Mouse (Mus musculus): ENCODE measurements around the gene Ccdc149. TPM values are rescaled to one million over a fixed set of nuclear protein-coding genes. Genes with fewer than 3 reads are reported as not detected.

Ccdc149 gene
- total and polyA plus RNA-seq, 3 experiments = not detected

DNA sequence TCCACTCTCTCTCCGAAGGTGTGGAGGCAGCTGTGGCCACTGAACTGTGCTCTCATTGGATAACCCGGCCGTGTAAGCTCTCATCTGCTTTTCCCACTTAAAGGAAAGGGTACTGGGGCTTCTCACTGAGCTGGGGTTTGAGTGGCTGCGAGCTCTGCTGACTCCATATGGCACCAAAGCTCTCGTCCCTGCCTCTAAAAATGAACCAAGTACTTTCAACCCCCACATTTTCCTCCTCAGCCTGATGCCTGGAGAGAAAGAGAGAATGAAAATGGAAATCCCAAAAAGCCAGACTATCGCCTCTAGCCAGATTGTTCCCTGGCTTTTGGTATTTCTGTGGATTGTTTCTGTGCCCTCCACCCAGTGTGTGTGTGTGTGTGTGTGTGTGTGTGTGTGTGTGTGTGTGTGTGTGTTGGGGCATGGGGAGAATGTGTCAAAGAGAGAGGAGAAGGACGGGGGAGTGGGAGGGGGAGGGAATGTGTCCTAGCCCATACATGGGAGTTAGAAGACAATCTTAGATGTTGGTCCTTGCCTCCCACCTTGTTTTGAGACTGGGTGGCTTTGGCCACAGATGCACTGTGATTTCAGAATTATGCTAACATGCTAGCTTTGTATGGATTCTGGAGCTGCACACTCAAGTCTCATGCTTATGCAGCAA, 83.1 kb downstream of the Ccdc149 start:
- Histone ChIP-seq H3K4me3 (ENCODE audit: control insufficient read depth in 1 of 2, insufficient read depth in 1 of 2, low read depth in 2 of 2, low read length in 2 of 2) (no peak overlapping the region), H3K27ac (ENCODE audit: control insufficient read depth, low read depth, low read length) (no peak overlapping the region), H3K4me1 (ENCODE audit: control insufficient read depth in 1 of 2, insufficient read depth in 2 of 2, low read length in 2 of 2) (no peaks in the 10 kb centered on the region), H3K9me3 (replicated peaks; ENCODE audit: insufficient read depth, low read length) (no peaks in the 10 kb centered on the region), H3K27me3 (ENCODE audit: control insufficient read depth in 1 of 2, insufficient read depth in 2 of 2, low read length in 2 of 2) (no peaks in the 10 kb centered on the region), H3K79me2 (ENCODE audit: control insufficient read depth, insufficient read depth, low read length, poor library complexity) (no peaks in the 10 kb centered on the region), H3K9ac (ENCODE audit: control insufficient read depth, low read depth, low read length, poor library complexity, severe bottlenecking) (no peak overlapping the region), H3K36me3 (ENCODE audit: control insufficient read depth in 1 of 2, insufficient read depth in 2 of 2, low read length in 2 of 2) (no peaks in the 10 kb centered on the region)
- TF ChIP-seq USF1 (IDR thresholded peaks at IDR 0.05; ENCODE audit: low read depth, low read length) (no peak), KAT2A (conservative IDR thresholded peaks at IDR 0.05; ENCODE audit: low read depth, low read length) (no peak), JUND (IDR thresholded peaks at IDR 0.05; ENCODE audit: low read depth, low read length) (no peak), RCOR1 (IDR thresholded peaks at IDR 0.05; ENCODE audit: low read depth, low read length) (no peak), SMC3 (IDR thresholded peaks at IDR 0.05; ENCODE audit: low read depth, low read length) (no peak), USF2 (IDR thresholded peaks at IDR 0.05; ENCODE audit: borderline replicate concordance in 1 of 2, insufficient read depth in 1 of 2, low read depth in 1 of 2, low read length in 2 of 2) (no peak), ZMIZ1 (IDR thresholded peaks at IDR 0.05; ENCODE audit: low read depth, low read length) (no peak), TCF12 (IDR thresholded peaks at IDR 0.05; ENCODE audit: low read depth, low read length) (no peak), BHLHE40 (IDR thresholded peaks at IDR 0.05; ENCODE audit: borderline replicate concordance, low read depth, low read length) (no peak), EP300 (IDR thresholded peaks at IDR 0.05; ENCODE audit: low read depth in 1 of 2, low read length in 2 of 2) (no peak), SIN3A (IDR thresholded peaks at IDR 0.05; ENCODE audit: low read length) (no peak), GABPA (IDR thresholded peaks at IDR 0.05; ENCODE audit: low read depth, low read length) (no peak), ETS1 (IDR thresholded peaks at IDR 0.05; ENCODE audit: low read depth, low read length) (no peak), ZC3H11A (IDR thresholded peaks at IDR 0.05; ENCODE audit: low read depth, low read length) (no peak), MYB (IDR thresholded peaks at IDR 0.05; ENCODE audit: low read depth, low read length) (no peak), MEF2A (IDR thresholded peaks at IDR 0.05; ENCODE audit: extremely low read depth, insufficient replicate concordance, low read depth, low read length, poor library complexity, severe bottlenecking) (no peak), NELFE (IDR thresholded peaks at IDR 0.05; ENCODE audit: low read depth, low read length) (no peak), E2F4 (IDR thresholded peaks at IDR 0.05; ENCODE audit: borderline replicate concordance, low read depth, low read length) (no peak), MAZ (IDR thresholded peaks at IDR 0.05; ENCODE audit: low read depth, low read length) (no peak), CHD2 (IDR thresholded peaks at IDR 0.05; ENCODE audit: low read length) (no peak)
- DNase-seq (ENCODE audit: low read depth, low spot score) = no peak

DNA sequence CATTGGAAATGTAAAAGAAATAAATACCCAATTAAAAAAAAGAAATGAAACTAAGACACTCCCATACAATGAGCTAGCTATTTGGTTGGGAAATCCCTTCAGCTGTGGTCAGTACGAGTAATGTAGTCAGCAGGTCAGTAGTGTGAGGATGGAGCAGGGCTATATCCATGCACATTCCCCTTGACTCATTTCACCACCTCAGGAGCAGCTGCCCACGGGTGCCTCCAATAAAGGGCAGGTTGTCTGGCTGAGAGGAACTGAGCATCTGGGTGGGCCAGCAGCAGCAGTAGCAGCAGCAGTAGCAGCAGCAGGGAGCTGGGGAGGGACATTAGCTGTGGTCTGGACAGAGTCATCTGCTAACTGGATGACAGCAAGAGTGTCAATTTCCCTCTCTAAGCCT, 85.3 kb downstream of the Ccdc149 start:
- Histone ChIP-seq H3K27ac (ENCODE audit: control insufficient read depth, low read depth, low read length) (no peak overlapping the region), H3K79me2 (ENCODE audit: control insufficient read depth, insufficient read depth, low read length, poor library complexity) (no peaks in the 10 kb centered on the region), H3K36me3 (ENCODE audit: control insufficient read depth in 1 of 2, insufficient read depth in 2 of 2, low read length in 2 of 2) (no peaks in the 10 kb centered on the region), H3K4me1 (ENCODE audit: control insufficient read depth in 1 of 2, insufficient read depth in 2 of 2, low read length in 2 of 2) (no peaks in the 10 kb centered on the region), H3K9me3 (replicated peaks; ENCODE audit: insufficient read depth, low read length) (no peaks in the 10 kb centered on the region), H3K4me3 (ENCODE audit: control insufficient read depth in 1 of 2, insufficient read depth in 1 of 2, low read depth in 2 of 2, low read length in 2 of 2) (no peak overlapping the region), H3K27me3 (ENCODE audit: control insufficient read depth in 1 of 2, insufficient read depth in 2 of 2, low read length in 2 of 2) (no peaks in the 10 kb centered on the region), H3K9ac (ENCODE audit: control insufficient read depth, low read depth, low read length, poor library complexity, severe bottlenecking) (no peak overlapping the region)
- TF ChIP-seq MYB (IDR thresholded peaks at IDR 0.05; ENCODE audit: low read depth, low read length) (no peak), NELFE (IDR thresholded peaks at IDR 0.05; ENCODE audit: low read depth, low read length) (no peak), USF1 (IDR thresholded peaks at IDR 0.05; ENCODE audit: low read depth, low read length) (no peak), MYC (IDR thresholded peaks at IDR 0.05; ENCODE audit: low read depth, low read length) (no peak), MAX (IDR thresholded peaks at IDR 0.05; ENCODE audit: low read length) (no peak), HCFC1 (IDR thresholded peaks at IDR 0.05; ENCODE audit: low read depth, low read length) (no peak), ZC3H11A (IDR thresholded peaks at IDR 0.05; ENCODE audit: low read depth, low read length) (no peak), ZMIZ1 (IDR thresholded peaks at IDR 0.05; ENCODE audit: low read depth, low read length) (no peak)
- no peak for DNase-seq (ENCODE audit: low read depth, low spot score)

Measured in MEL (cell line).